Mouse (Mus musculus) layer of hippocampus, postnatal 14 days (tissue): ENCODE data around the gene Cyp2c55. TPM values are rescaled to one million over a fixed set of nuclear protein-coding genes. Genes with fewer than 3 reads are reported as not detected.

ENCODE experiments used
- DNase-seq, 2 experiments: peaks; one replicate each; pipeline ENCODE4 v3.0.0; 2021 to 2022; ENCODE audit warnings: low spot score in 2 of 2, mixed read lengths in 1 of 2
- long read RNA-seq, 2 experiments: library from polyadenylated mRNA; stranded (forward); transcript quantifications; one replicate each; pipeline ENCODE4 v2.0.0; 2021
- microRNA-seq, 2 experiments: library from miRNA; unstranded; fragments of <30 nt; microRNA quantifications; one replicate each; pipeline ENCODE4 v1.2.0; 2021
- total RNA-seq, 2 experiments: library from RNA; stranded (reverse); gene quantifications; 2 replicates each; pipeline ENCODE4 v1.2.3; 2021

The Cyp2c55 gene
- under 1 TPM; 0.19 to 0.21 TPM for total RNA-seq
- long read RNA-seq, experiment 1: 0 reads
- long read RNA-seq, experiment 2: 0 reads

DNA sequence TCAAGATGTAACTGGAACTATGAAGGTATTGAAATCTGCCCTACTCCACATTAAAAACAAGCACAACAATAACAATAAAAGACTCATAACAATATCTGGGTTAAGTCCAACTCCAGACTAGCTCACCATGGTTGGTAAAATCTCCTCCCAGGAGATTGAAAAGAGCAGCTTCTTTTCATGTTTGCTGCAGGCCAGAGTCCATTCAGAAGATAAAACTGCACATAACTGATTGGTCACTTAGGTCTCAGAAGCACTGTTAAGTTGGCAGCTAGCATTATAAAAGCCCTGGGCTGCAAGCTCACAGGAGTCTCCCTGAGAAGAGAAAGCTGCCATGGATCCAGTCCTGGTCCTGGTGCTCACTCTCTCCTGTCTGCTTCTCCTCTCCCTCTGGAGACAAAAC lies at the start of gene Cyp2c55:
Gene Cyp2c55, plus strand, starts transcription at position 305 of the 400 bp plus-strand sequence.
- DNase-seq: no peak

DNA sequence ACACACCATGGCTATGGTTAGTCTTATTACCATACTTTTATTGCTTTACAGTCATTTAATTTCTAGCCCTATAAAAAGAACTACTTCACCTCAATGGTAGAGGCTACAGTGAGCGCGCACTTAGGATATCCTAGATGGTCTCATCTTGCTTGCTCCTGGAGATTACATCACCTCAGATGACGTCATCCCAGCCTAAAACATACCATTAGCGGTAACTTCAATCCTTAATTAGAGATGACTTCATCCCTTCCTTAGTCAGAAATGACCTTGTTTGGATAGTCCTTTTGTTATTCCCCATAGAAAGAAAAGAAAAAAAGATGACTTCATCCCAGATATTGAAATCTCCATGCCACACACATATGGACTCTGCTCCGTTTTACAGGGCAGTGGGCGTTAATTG lies 36.1 kb upstream of the Cyp2c55 start:
- no peak for DNase-seq

DNA sequence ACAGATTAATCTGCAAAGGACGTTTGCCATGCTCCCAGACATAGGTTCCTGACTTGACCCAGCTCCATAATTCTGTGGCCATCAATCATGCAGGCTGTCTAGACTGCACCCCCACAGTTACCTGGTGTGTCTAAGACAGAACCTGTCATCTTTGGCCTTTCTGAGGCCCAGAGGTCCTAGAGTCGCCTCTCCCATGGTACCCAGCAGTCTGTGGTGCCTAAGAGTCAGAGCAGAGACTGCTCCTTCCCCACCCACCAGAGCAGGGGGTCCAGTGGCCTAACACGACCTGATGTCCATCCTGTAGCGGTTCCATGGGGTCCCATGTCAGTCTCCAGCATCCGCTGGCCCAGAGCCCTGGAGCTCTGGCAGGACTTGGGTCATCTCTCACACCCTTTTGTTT lies 34.2 kb upstream of the Cyp2c55 start:
- DNase-seq: no peak

DNA sequence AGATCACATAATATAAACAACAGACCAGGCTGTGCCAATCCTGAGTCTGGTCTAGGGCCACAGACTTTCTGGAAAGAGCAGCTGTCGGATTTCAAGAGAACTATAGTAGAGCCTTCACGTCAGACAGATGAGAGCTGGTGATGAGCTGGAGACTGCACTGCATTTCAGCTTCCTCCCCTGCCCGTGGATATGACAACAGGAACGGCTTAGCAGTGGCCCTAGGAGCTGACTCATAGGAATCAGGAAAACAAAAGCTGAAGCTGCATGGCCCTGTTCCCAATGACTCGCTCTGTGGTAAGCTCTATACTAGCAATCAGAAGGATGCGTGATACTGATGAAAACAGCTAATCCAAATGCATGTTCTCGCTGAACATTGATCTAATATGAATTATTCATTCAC lies 33.2 kb upstream of the Cyp2c55 start:
- no peak for DNase-seq

DNA sequence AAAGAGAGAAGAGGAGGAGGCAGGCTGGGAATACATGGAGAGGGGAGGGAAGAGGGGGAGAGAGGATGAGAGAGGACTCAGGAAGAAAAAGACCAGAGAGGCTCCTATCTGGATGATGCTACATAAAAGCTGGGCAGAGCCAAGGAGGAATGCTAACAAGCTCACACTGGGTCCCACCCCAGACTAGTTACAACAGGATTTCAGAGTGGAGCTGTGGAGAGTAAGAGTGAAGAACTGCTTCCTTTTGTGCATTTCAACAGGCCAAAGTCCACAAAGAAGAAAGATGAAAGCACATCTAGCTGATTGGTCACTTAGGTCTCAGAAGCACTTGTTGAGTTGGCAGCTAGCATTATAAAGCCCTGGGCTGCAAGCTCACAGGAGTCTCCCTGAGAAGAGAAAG lies 30.6 kb upstream of the Cyp2c55 start:
- no peak for DNase-seq

DNA sequence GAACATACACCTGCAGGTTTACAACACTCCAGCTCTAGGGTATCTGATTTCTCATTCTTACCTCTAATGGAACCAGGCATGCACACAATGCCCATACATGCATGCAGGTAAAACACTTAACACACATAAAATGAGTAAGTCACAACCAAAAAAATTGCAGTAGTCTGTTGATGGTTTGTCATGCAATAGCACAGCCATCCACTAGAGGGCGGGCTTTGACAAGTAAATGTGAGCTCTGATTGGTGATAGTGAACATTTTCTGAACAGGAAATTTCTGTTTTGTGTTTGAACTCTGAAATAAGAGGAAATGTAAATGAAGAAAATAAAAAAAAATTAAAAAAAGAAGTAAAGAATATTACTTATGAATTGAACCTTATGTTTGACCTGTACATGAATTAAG lies 24.9 kb upstream of the Cyp2c55 start:
- DNase-seq: peak; percentile 64 to 80

DNA sequence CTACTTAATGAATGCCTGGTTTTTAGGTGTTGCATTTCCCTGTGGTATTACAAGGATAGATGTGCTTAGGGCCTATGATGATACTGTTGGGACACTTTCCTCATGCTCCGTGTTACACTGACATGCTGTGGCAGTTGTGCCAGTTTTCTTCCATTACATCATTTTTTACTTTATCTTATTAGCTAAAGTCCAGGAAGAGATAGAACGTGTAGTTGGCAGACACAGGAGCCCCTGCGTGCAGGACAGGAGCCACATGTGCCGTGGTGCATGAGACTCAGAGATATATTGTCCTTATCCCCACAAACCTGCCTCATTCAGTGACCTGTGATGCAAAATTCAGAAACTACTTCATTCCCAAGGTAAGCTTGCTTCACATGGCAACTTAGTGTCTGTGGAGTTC lies 8.6 kb upstream of the Cyp2c55 start:
- DNase-seq: no peak

DNA sequence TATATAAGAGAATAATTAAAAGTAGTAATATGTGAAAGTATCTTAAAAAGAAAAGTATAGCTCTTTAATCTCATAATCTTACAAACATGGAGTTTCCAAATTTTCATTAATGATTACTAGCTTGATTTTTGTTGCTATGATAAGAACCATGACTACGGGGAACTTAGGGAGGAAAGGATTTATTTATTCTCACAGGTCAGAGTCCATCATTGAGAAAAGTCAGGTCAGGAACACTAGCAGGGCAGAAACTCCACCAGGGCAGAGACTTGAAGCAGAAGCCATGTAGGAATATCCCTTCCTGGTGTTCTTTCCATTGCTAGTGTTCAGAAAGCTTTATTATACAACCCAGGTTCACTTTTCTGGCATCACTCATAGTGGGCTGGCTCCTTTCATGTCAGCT lies 8.1 kb upstream of the Cyp2c55 start:
- DNase-seq: no peak

DNA sequence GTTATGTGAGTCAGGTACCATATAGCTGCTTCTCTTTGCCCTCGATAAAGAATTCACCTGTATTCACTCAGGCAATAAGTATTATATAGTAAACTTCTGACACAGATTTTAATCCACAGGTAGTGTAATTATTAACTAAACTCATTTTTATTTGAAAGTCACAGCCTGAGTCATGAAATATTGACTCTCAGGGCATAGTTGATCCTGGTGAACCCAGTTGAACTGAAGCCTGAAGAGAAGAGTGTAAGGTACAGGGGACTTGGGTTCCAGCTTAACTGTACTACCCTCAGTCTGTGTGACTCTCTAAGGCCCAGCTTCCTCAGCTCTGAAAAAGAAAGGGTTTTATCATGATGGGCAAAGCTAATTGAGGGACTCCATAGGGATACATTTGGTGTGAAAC lies 1.7 kb upstream of the Cyp2c55 start:
- DNase-seq: no peak

DNA sequence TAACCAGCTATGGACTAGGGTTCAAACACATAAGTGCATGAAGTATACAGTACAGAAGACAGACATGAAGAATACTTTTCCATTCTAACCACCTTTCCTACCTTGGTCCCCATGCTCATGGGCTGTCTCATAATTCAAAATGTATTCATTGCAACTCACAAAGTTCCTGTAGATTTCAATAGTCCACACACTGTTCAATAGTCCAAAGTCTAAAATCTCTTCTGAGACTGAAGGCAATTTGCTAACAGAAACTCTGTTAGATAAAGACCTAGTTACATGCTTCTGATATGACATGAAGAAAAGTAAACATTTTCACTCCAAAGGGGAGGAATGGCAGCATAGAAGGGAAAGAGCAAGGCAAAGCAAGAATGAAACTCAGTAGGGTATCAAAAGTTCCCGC lies 51.1 kb downstream of the Cyp2c55 start:
- no peak for DNase-seq

DNA sequence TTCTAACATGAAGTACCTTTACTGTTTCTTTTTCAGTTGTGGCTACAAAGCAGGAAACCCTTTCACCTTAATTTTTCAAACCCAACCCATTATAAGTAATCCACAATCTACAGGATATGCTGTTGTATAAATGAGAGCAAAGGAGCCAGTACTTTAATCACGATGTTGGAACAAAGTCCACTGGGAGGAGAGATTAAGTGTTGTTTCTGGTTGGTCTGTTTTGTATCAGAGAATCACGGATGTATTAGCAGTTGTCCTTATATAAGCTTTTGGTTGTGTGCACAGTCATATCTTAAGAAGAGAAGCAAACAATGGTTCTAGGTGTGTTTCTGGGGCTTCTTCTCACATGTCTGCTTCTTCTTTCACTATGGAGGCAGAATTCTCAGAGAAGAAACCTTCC lies 53.9 kb downstream of the Cyp2c55 start, which contains the start of gene Cyp2c65:
Gene Cyp2c65, plus strand, starts transcription at position 297 of the 400 bp plus-strand sequence.
- no peak for DNase-seq

Small RNA genes lying within 50 kb of the gene (microRNA-seq; reads per million reads assigned to microRNA genes)
- gene Gm23800: 0 reads per million in 2 experiments

Other genes starting within 250 kb of the Cyp2c55 start
- gene Noc3l, start 187.8 kb upstream of the Cyp2c55 start, total RNA-seq: 10 to 100 TPM; 12.2 to 13.1 TPM
- gene Tbc1d12, start 170.4 kb upstream of the Cyp2c55 start, total RNA-seq: 10 to 100 TPM; 14.2 to 15.1 TPM
- gene Hells, start 76.1 kb upstream of the Cyp2c55 start, total RNA-seq: 1 to 10 TPM; 4.3 to 5.5 TPM
- not detected for gene Cyp2c65, start 54.0 kb downstream of the Cyp2c55 start, total RNA-seq
- not detected for gene Cyp2c66, start 106.9 kb downstream of the Cyp2c55 start, total RNA-seq